Mouse (Mus musculus) forebrain, postnatal 0 days (tissue): Measurements from ENCODE around the gene Olfr320. TPM values are rescaled to one million over a fixed set of nuclear protein-coding genes. Genes with fewer than 3 reads are reported as not detected.

Experiments
- ATAC-seq: fragments of 200-750 bp; cut with Nextera tagmentation; 2 replicates; pipeline ENCODE4 v1.8.0; 2017; ENCODE audit warnings: mild to moderate bottlenecking, moderate library complexity
- DNase-seq: peaks from one replicate; pipeline ENCODE4 v3.0.0-alpha.2; 2015
- H3K27ac ChIP-seq: fragments of 300-500 bp; sonication (generic); 2 replicates; pipeline ENCODE4 v1.5.1; 2014; ENCODE audit warnings: low read depth, mild to moderate bottlenecking, antibody characterized with exemption, low read length, moderate library complexity, mixed read lengths
- H3K27me3 ChIP-seq: fragments of 300-500 bp; sonication (generic); 2 replicates; pipeline ENCODE4 v1.6.1; 2014; ENCODE audit warnings: mild to moderate bottlenecking, low read length, mixed read lengths; ENCODE audit not compliant: insufficient read depth
- H3K36me3 ChIP-seq: fragments of 300-500 bp; sonication (generic); 2 replicates; pipeline ENCODE4 v1.6.1; 2014; ENCODE audit warnings: mild to moderate bottlenecking, moderate library complexity; ENCODE audit not compliant: insufficient read depth
- H3K4me1 ChIP-seq: fragments of 300-500 bp; sonication (generic); 2 replicates; pipeline ENCODE4 v1.6.1; 2014; ENCODE audit warnings: antibody characterized with exemption; ENCODE audit not compliant: insufficient read depth
- H3K4me2 ChIP-seq: fragments of 300-500 bp; sonication (generic); 2 replicates; pipeline ENCODE4 v1.6.1; 2014; ENCODE audit warnings: low read depth, mild to moderate bottlenecking, moderate library complexity
- H3K4me3 ChIP-seq: fragments of 300-500 bp; sonication (generic); 2 replicates; pipeline ENCODE4 v1.5.1; 2014; ENCODE audit warnings: low read depth, low read length, mixed read lengths
- H3K9ac ChIP-seq: fragments of 300-500 bp; sonication (generic); 2 replicates; pipeline ENCODE4 v1.6.1; 2014; ENCODE audit warnings: mild to moderate bottlenecking
- H3K9me3 ChIP-seq: fragments of 300-500 bp; sonication (generic); 2 replicates; pipeline ENCODE4 v1.6.1; 2016; ENCODE audit warnings: low read length
- CTCF ChIP-seq: sonication (generic); IDR thresholded peaks from 2 replicates; pipeline ENCODE4 v1.5.1; 2016; ENCODE audit warnings: antibody characterized with exemption, control low read depth, low read depth
- WGBS: fragments of 180-500 bp; shearing (Covaris S2); extraction: QIAGEN DNeasy Blood & Tissue Kit; methylation state at CpG from one replicate; pipeline ENCODE4 v1.1.7; 2014; 5-methylcytosine and 5-hydroxymethylcytosine counted together
- polyA plus RNA-seq: library from polyadenylated mRNA; unstranded; fragments of >200 nt; fragmentation: Nextera tagmentation; extraction: Ambion mirVana; gene quantifications from 2 replicates; pipeline ENCODE4 v1.2.1, GENCODE M21; 2015
- total RNA-seq: library from RNA; depleted of rRNA; stranded (reverse); fragments of >200 nt; gene quantifications from 2 replicates; pipeline ENCODE4 v1.2.3, GENCODE M21; 2014; rRNA removed

The Olfr320 gene
- total RNA-seq (not detected in 2 replicates), polyA plus RNA-seq (not detected in 2 replicates)

GRCm38 (mm10) chr11:58680799-58681198 lies at the start of gene Olfr320:
Gene Olfr320, plus strand, starts transcription at chr11:58681099.
- Histone ChIP-seq H3K27me3 (no peaks in the 10 kb centered on the region), H3K27ac (no peak within 1 kb of the TSS), H3K4me1 (no peaks in the 10 kb centered on the region), H3K9ac (no peak within 1 kb of the TSS), H3K9me3 (no peaks in the 10 kb centered on the region), H3K4me2 (no peak within 1 kb of the TSS), H3K36me3 (no peaks in the 10 kb centered on the region), H3K4me3 (no peak within 1 kb of the TSS)
- DNase-seq (no peak), ATAC-seq (no peak)
- no peak for TF ChIP-seq CTCF
- WGBS: 84% methylated on average over 1 of the region's 1 CpGs

- no peak for ATAC-seq
- H3K4me2 ChIP-seq: no peak overlapping the region
Observed at GRCm38 (mm10) chr11:58634878-58635277, 46.0 kb upstream of the Olfr320 start.

DNA sequence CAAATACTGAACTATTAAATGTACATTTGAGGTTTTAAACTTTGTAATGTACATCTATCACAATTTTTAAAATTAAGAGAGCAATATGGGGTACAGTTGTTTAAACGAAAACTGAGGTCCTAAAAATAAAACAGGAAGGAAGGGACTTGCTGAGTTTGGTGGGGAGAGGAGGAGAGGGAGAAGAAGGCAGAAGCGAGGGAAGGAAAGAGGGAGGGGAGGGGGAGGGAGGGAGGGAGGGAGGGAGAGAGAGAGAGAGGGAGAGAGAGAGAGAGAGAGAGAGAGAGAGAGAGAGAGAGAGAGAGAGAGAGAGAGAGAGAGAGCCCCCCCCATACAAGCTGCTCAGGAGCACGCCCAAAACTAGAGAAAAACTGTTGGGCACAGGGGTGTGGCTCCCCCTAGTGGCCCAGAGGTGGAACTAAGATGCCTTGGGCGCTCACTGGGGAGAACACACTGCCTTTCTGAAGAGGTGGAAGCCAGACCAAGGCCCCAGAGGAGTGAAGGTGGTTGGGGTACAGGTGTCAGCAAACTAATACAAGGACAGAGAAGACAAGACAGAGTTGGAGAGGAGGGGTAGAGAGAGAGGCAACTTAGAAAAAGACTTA lies 44.4 kb upstream of the Olfr320 start:
- Histone ChIP-seq H3K4me2 (no peak overlapping the region), H3K9me3 (no peaks in the 10 kb centered on the region), H3K4me3 (no peak overlapping the region), H3K36me3 (no peaks in the 10 kb centered on the region), H3K9ac (no peak overlapping the region), H3K27me3 (no peaks in the 10 kb centered on the region), H3K4me1 (0 out of 2 replicates have a peak, but pooled peaks cover 6% of the 10 kb centered on the region), H3K27ac (no peak overlapping the region)
- TF ChIP-seq CTCF: peak; percentile 80
- 18% methylated on average over 3 of the region's 4 CpGs for WGBS
- ATAC-seq (peak; percentile 66), DNase-seq (peak; percentile 68)

More at GRCm38 (mm10) chr11:58634878-58635277, 46.0 kb upstream of the Olfr320 start:
- no peaks in the 10 kb centered on the region for H3K9me3 ChIP-seq
- no peak for TF ChIP-seq CTCF
- DNase-seq: no peak
- WGBS: 63% methylated on average over 4 of the region's 4 CpGs
- no peaks in the 10 kb centered on the region for H3K36me3 ChIP-seq
- no peak overlapping the region for H3K9ac ChIP-seq
- H3K4me1 ChIP-seq: no peaks in the 10 kb centered on the region
- no peak overlapping the region for H3K27ac ChIP-seq
- H3K27me3 ChIP-seq: no peaks in the 10 kb centered on the region
- no peak overlapping the region for H3K4me3 ChIP-seq

GRCm38 (mm10) chr11:58638176-58638701 lies 42.7 kb upstream of the Olfr320 start:
- no peaks in the 10 kb centered on the region for H3K9me3 ChIP-seq
- H3K4me1 ChIP-seq: 0 out of 2 replicates have a peak, but pooled peaks cover 6% of the 10 kb centered on the region
- no peak for TF ChIP-seq CTCF
- no peak overlapping the region for H3K4me2 ChIP-seq
- H3K36me3 ChIP-seq: no peaks in the 10 kb centered on the region
- H3K9ac ChIP-seq: no peak overlapping the region
- H3K4me3 ChIP-seq: no peak overlapping the region
- ATAC-seq: no peak
- H3K27ac ChIP-seq: no peak overlapping the region
- DNase-seq: no peak
- 63% methylated on average over 7 of the region's 7 CpGs for WGBS
- H3K27me3 ChIP-seq: no peaks in the 10 kb centered on the region

GRCm38 (mm10) chr11:58640272-58640867 lies 40.5 kb upstream of the Olfr320 start, which contains the start of gene Trim58:
Gene Trim58, plus strand, starts transcription at chr11:58640465.
- no peak for TF ChIP-seq CTCF
- peak; percentile 10 for DNase-seq
- H3K4me2 ChIP-seq: peak within 1 kb of the TSS; percentile 83
- no peaks in the 10 kb centered on the region for H3K9me3 ChIP-seq
- 0 out of 2 replicates have a peak, but pooled peaks cover 6% of the 10 kb centered on the region for H3K4me1 ChIP-seq
- WGBS: 6% methylated on average over 34 of the region's 34 CpGs
- peak; percentile 32; the same call in 1 of the 2 replicates for ATAC-seq
- H3K36me3 ChIP-seq: no peaks in the 10 kb centered on the region
- peak within 1 kb of the TSS; percentile 36 for H3K4me3 ChIP-seq
- peak within 1 kb of the TSS; percentile 35 for H3K9ac ChIP-seq
- H3K27ac ChIP-seq: no peak within 1 kb of the TSS
- no peaks in the 10 kb centered on the region for H3K27me3 ChIP-seq

GRCm38 (mm10) chr11:58641057-58641456 lies 39.8 kb upstream of the Olfr320 start:
- ATAC-seq (no peak), DNase-seq (no peak)
- Histone ChIP-seq H3K4me1 (0 out of 2 replicates have a peak, but pooled peaks cover 6% of the 10 kb centered on the region), H3K9ac (no peak overlapping the region), H3K27ac (no peak overlapping the region), H3K27me3 (no peaks in the 10 kb centered on the region), H3K4me3 (peak overlapping the region; percentile 36), H3K4me2 (peak overlapping the region; percentile 83), H3K36me3 (no peaks in the 10 kb centered on the region), H3K9me3 (no peaks in the 10 kb centered on the region)
- WGBS: 28% methylated on average over 14 of the region's 14 CpGs
- TF ChIP-seq CTCF: no peak
